Mouse (Mus musculus): ENCODE measurements at regions not wholly inside any gene's neighbourhood (a gene's known extent, or its start where the extent isn't known, plus 50 kb on each side); places are given as distances from the start of the nearest gene placed in this dataset.

DNA sequence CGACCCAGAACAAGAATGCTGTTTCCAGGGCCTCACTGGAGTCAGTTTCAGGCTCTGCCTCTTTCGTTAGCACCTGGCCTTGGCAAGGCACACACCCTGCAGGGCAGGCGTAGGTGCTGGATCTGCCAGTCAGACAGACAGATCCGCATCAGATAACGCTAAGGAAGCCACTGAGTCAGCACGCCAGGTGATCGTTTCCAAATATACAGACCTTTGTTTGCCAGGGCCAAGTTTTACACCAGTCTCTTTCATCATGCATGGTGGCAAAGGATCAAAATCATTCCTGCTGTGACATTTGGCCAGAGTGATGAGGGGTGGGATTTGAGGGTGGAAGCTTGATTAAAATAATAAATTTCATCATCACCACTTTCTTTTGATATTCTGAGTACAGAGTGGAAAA, 411.0 kb downstream of the Ofcc1 start:
- Histone ChIP-seq H3K4me1 (ENCODE audit: control insufficient read depth, insufficient read depth, low read length) (peaks cover 2% of the 10 kb centered on the region; the same call in 1 of the 2 replicates), H3K27ac (ENCODE audit: insufficient read depth, low read depth, low read length) (no peak overlapping the region), H3K4me3 (ENCODE audit: insufficient read depth, low read depth, low read length) (no peak overlapping the region)
- WGBS, result 77% methylated on average over 7 of the region's 7 CpGs
- TF ChIP-seq CTCF (IDR thresholded peaks at IDR 0.05; ENCODE audit: insufficient read depth, low read depth, low read length) (no peak), POLR2A (IDR thresholded peaks at IDR 0.05; ENCODE audit: insufficient read depth, low read depth, low read length) (no peak)

DNA sequence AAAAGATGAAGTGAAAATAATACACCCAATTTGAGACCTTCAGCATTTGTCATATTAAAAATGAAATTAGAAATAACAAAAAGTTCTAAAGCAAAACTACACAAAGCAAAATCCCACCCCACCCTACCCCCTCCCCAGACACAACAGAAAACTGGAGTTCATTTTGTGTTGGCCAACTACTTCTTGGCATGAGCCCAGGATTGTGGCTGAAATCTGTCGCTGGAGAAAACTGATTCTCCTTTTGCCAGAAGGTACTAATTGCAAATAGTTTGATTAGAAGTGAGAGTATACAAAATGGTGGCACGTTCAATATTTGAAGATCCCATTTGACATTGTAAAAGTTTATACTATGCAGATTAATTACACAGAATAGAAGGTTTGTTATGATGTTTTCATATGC, 426.0 kb downstream of the Ofcc1 start:
- Histone ChIP-seq H3K27ac (ENCODE audit: insufficient read depth, low read depth, low read length) (no peak overlapping the region), H3K4me3 (ENCODE audit: insufficient read depth, low read depth, low read length) (no peak overlapping the region), H3K4me1 (ENCODE audit: control insufficient read depth, insufficient read depth, low read length) (no peaks in the 10 kb centered on the region)
- TF ChIP-seq POLR2A (IDR thresholded peaks at IDR 0.05; ENCODE audit: insufficient read depth, low read depth, low read length), result no peak
- no peak for TF ChIP-seq CTCF (IDR thresholded peaks at IDR 0.05; ENCODE audit: insufficient read depth, low read depth, low read length)
- whole genome bisulfite sequencing, result 36% methylated on average over 2 of the region's 2 CpGs

DNA sequence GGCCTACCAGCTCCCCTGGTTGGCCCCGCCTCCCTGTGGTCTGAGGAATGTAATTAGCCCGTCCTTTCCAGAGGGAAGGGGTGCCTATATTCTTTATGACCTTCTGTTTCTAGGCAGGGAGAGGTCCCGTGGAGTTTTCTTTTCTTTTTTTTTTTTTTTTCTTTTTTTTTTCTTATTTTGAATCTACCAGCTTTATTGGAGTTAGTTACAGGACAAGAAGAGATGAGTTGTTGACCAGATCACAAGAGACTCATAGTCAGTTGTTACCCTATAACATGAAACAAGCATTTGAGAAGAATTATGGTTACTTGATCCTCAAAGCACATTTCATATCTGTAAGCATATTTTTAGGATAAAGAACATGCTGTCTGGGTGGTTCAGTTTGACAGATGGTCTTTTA, 429.8 kb downstream of the Ofcc1 start:
- Histone ChIP-seq H3K27ac (ENCODE audit: insufficient read depth, low read depth, low read length) (no peak overlapping the region), H3K4me3 (ENCODE audit: insufficient read depth, low read depth, low read length) (no peak overlapping the region), H3K4me1 (ENCODE audit: control insufficient read depth, insufficient read depth, low read length) (no peaks in the 10 kb centered on the region)
- TF ChIP-seq CTCF (IDR thresholded peaks at IDR 0.05; ENCODE audit: insufficient read depth, low read depth, low read length), result no peak
- no peak for TF ChIP-seq POLR2A (IDR thresholded peaks at IDR 0.05; ENCODE audit: insufficient read depth, low read depth, low read length)
- WGBS, result 81% methylated on average over 3 of the region's 3 CpGs

GRCm38 (mm10) chr13:39928573-39928972, 432.7 kb downstream of the Ofcc1 start:
- no peak for TF ChIP-seq POLR2A (IDR thresholded peaks at IDR 0.05; ENCODE audit: insufficient read depth, low read depth, low read length)
- no peak for TF ChIP-seq CTCF (IDR thresholded peaks at IDR 0.05; ENCODE audit: insufficient read depth, low read depth, low read length)

DNA sequence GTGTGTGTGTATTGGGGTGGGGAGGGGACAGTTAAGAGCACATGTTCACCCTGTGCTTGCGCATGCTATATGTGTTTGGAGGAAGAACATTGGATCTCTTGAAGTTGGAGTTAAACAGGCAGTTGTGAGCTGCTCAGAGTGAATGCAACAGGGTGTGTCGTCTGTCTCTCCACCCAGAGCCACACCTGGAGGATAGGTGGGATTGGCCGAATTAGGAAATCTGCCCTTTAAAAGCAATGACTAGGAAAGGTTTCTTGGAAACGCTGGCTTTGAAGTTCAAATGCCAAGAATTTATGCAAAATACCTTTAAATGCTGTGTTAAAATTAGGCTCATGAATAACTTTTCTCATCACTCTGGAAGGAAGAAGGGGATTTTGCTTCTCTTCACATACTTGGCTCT, 436.9 kb downstream of the Ofcc1 start:
- no peak for TF ChIP-seq POLR2A (IDR thresholded peaks at IDR 0.05; ENCODE audit: insufficient read depth, low read depth, low read length)
- no peak for TF ChIP-seq CTCF (IDR thresholded peaks at IDR 0.05; ENCODE audit: insufficient read depth, low read depth, low read length)
- WGBS, result 85% methylated on average over 4 of the region's 4 CpGs

More at GRCm38 (mm10) chr13:39928573-39928972, 432.7 kb downstream of the Ofcc1 start:
- 79% methylated on average over 7 of the region's 7 CpGs for WGBS
- Histone ChIP-seq H3K4me3 (ENCODE audit: insufficient read depth, low read depth, low read length) (no peak overlapping the region), H3K4me1 (ENCODE audit: control insufficient read depth, insufficient read depth, low read length) (no peaks in the 10 kb centered on the region), H3K27ac (ENCODE audit: insufficient read depth, low read depth, low read length) (no peak overlapping the region)

DNA sequence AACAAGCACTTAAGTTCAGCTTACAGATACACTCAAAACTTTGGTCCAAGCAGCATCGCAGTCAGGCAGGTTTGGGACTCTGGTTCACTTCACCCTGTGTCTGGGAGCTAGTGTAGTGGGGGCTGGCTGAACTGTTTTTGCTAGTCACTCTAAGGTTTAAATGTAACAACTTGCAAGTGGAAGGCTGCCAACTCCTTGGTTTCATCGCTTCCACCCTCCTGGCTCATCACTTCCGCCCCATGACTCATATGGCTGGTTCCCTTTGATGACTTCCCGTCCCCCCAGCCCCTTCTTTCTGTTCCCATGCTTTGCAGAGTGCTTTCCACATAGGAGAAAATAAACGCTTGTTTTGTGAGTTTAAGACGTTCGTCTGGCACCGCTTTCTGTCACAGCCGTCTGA, 438.1 kb downstream of the Ofcc1 start:
- H3K4me1 ChIP-seq (ENCODE audit: control insufficient read depth, insufficient read depth, low read length), result no peaks in the 10 kb centered on the region
- H3K27ac ChIP-seq (ENCODE audit: insufficient read depth, low read depth, low read length), result no peak overlapping the region
- TF ChIP-seq CTCF (IDR thresholded peaks at IDR 0.05; ENCODE audit: insufficient read depth, low read depth, low read length) (no peak), POLR2A (IDR thresholded peaks at IDR 0.05; ENCODE audit: insufficient read depth, low read depth, low read length) (no peak)
- 28% methylated on average over 9 of the region's 9 CpGs for WGBS
- no peak overlapping the region for H3K4me3 ChIP-seq (ENCODE audit: insufficient read depth, low read depth, low read length)

More for the DNA sequence above, 436.9 kb downstream of the Ofcc1 start:
- Histone ChIP-seq H3K4me3 (ENCODE audit: insufficient read depth, low read depth, low read length) (no peak overlapping the region), H3K27ac (ENCODE audit: insufficient read depth, low read depth, low read length) (no peak overlapping the region), H3K4me1 (ENCODE audit: control insufficient read depth, insufficient read depth, low read length) (no peaks in the 10 kb centered on the region)

- H3K4me1 ChIP-seq (ENCODE audit: control insufficient read depth, insufficient read depth, low read length), result no peaks in the 10 kb centered on the region
- 86% methylated on average over 10 of the region's 10 CpGs for WGBS
- TF ChIP-seq CTCF (IDR thresholded peaks at IDR 0.05; ENCODE audit: insufficient read depth, low read depth, low read length) (no peak), POLR2A (IDR thresholded peaks at IDR 0.05; ENCODE audit: insufficient read depth, low read depth, low read length) (no peak)
- H3K27ac ChIP-seq (ENCODE audit: insufficient read depth, low read depth, low read length), result no peak overlapping the region
- H3K4me3 ChIP-seq (ENCODE audit: insufficient read depth, low read depth, low read length), result no peak overlapping the region
Measured at GRCm38 (mm10) chr13:39907720-39908119, 453.5 kb downstream of the Ofcc1 start.

- H3K27ac ChIP-seq (ENCODE audit: insufficient read depth, low read depth, low read length), result no peak overlapping the region
- WGBS, result 47% methylated on average over 8 of the region's 8 CpGs
- no peaks in the 10 kb centered on the region for H3K4me1 ChIP-seq (ENCODE audit: control insufficient read depth, insufficient read depth, low read length)
- TF ChIP-seq POLR2A (IDR thresholded peaks at IDR 0.05; ENCODE audit: insufficient read depth, low read depth, low read length), result no peak
- no peak for TF ChIP-seq CTCF (IDR thresholded peaks at IDR 0.05; ENCODE audit: insufficient read depth, low read depth, low read length)
- H3K4me3 ChIP-seq (ENCODE audit: insufficient read depth, low read depth, low read length), result no peak overlapping the region
Measured at GRCm38 (mm10) chr13:39904264-39904663, 457.0 kb downstream of the Ofcc1 start.

DNA sequence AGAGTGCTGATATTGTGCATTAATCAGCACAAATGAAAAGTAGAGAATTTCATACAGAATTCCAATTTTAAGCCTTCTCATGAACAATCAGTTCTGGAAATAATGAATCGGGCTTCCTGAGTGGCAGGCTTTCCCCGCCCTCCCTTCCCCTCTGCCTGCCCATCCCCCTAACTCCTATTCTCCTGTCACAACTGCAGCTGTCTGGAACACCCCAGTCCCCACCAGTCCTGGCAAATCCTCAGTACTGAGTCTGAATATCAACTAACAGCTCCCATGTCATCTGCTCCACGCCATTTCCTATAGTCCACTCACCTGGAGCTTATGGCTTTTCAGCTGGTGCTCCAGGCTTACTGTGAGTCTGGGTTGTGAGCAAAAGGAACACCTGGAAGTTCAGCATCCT, 457.9 kb downstream of the Ofcc1 start:
- 57% methylated on average over 3 of the region's 3 CpGs for WGBS
- no peaks in the 10 kb centered on the region for H3K4me1 ChIP-seq (ENCODE audit: control insufficient read depth, insufficient read depth, low read length)
- no peak overlapping the region for H3K4me3 ChIP-seq (ENCODE audit: insufficient read depth, low read depth, low read length)
- TF ChIP-seq POLR2A (IDR thresholded peaks at IDR 0.05; ENCODE audit: insufficient read depth, low read depth, low read length) (no peak), CTCF (IDR thresholded peaks at IDR 0.05; ENCODE audit: insufficient read depth, low read depth, low read length) (no peak)
- no peak overlapping the region for H3K27ac ChIP-seq (ENCODE audit: insufficient read depth, low read depth, low read length)

DNA sequence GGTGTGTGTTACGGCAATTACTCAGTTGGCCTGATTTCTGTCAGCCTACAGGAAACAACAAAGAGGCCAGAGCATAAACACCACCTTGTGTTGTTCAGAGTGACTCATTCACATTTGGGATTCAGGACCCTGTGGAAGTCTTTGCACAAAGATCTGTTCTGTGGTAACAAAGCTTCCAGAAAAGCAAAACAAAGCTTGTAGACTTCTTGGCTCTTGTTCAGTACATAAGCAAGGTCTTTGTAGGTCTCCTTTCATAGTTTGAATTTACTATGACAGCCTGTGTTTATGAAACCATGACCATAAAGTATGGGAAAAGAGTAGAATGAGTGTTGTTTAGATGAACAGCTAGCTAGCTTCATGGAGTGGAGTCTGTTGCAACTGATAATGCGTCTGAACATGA, 461.9 kb downstream of the Ofcc1 start:
- Histone ChIP-seq H3K27ac (ENCODE audit: insufficient read depth, low read depth, low read length) (no peak overlapping the region), H3K4me1 (ENCODE audit: control insufficient read depth, insufficient read depth, low read length) (no peaks in the 10 kb centered on the region), H3K4me3 (ENCODE audit: insufficient read depth, low read depth, low read length) (no peak overlapping the region)
- 73% methylated on average over 2 of the region's 2 CpGs for WGBS
- no peak for TF ChIP-seq POLR2A (IDR thresholded peaks at IDR 0.05; ENCODE audit: insufficient read depth, low read depth, low read length)
